In genomic region chr10:58833741-58834178, GRCm38 (mm10) we compare ENCODE assay signal across 14 mouse cellular contexts. TPM values are rescaled to one million over a fixed set of nuclear protein-coding genes. Genes with fewer than 3 reads are reported as not detected.
DNase-seq lines count a peak whose midpoint lies in the region; ATAC-seq lines count a peak whose summit lies in the region.
"Had no signal": no experiment of that assay in that cellular context is flagged by ENCODE, and none has a peak within 500 bp of the region (broad histone marks: within the 10 kb centered on the region; RNA-seq: fewer than 3 reads in every experiment).

No protein-coding gene starts in this region.

- H3K27me3 ChIP-seq in forebrain, embryonic 13.5 days = no peaks in the 10 kb centered on the region
- H3K27me3 ChIP-seq in forebrain, embryonic 12.5 days = no peaks in the 10 kb centered on the region
- no peaks in the 10 kb centered on the region for H3K27me3 ChIP-seq in kidney, embryonic 16.5 days (ENCODE audit: insufficient read depth, low read length)
- H3K27me3 ChIP-seq: liver, embryonic 15.5 days had no signal

- intact Hi-C loops in left cerebral cortex, postnatal 36 days (cut with DNase I) = no loop called here
- intact Hi-C loops in left cerebral cortex, postnatal 4 days (cut with DNase I) = loop anchor here (5.0 kb wide), 1 partner anchor 104 kb away; no protein-coding TSS in a partner anchor

- H3K36me3 ChIP-seq in forebrain, embryonic 13.5 days (ENCODE audit: poor library complexity, severe bottlenecking) = no peaks in the 10 kb centered on the region
- no peaks in the 10 kb centered on the region for H3K36me3 ChIP-seq in forebrain, embryonic 12.5 days (replicated peaks)
- H3K36me3 ChIP-seq in kidney, embryonic 16.5 days (ENCODE audit: insufficient read depth, low read length) = no peaks in the 10 kb centered on the region
- H3K36me3 ChIP-seq: heart, embryonic 13.5 days; liver, embryonic 15.5 days had no signal

- no peaks in the 10 kb centered on the region for H3K9me3 ChIP-seq in forebrain, embryonic 13.5 days (replicated peaks)
- no peaks in the 10 kb centered on the region for H3K9me3 ChIP-seq in forebrain, embryonic 12.5 days
- no peaks in the 10 kb centered on the region for H3K9me3 ChIP-seq in kidney, embryonic 16.5 days (ENCODE audit: low read length)
- H3K9me3 ChIP-seq: heart, embryonic 13.5 days; liver, embryonic 15.5 days had no signal

- H3K9ac ChIP-seq in forebrain, embryonic 13.5 days = no peak overlapping the region
- H3K9ac ChIP-seq in forebrain, embryonic 12.5 days = no peak overlapping the region
- H3K9ac ChIP-seq in kidney, embryonic 16.5 days (replicated peaks; ENCODE audit: low read length) = no peak overlapping the region
- H3K9ac ChIP-seq: heart, embryonic 13.5 days; liver, embryonic 15.5 days had no signal

- H3K4me1 ChIP-seq in forebrain, embryonic 13.5 days = peaks cover 10% of the 10 kb centered on the region
- H3K4me1 ChIP-seq in forebrain, embryonic 12.5 days = no peaks in the 10 kb centered on the region
- H3K4me1 ChIP-seq in kidney, embryonic 16.5 days (ENCODE audit: insufficient read depth, low read length) = no peaks in the 10 kb centered on the region
- H3K4me1 ChIP-seq: liver, embryonic 15.5 days had no signal

- DNase-seq in left cerebral cortex, adult 11 months (ENCODE audit: low spot score) = peak; percentile 30
- DNase-seq in left cerebral cortex, postnatal 36 days (ENCODE audit: low spot score in 2 of 2) = no peak
- peak; percentile 53 for DNase-seq in Muller cell, postnatal 12 days (ENCODE audit: inconsistent ontology term)
- DNase-seq in left cerebral cortex, postnatal 4 days = peak; percentile 26
- no peak for DNase-seq in ovary, postnatal 10 days (ENCODE audit: low spot score)
- DNase-seq: cerebellum, adult 9-10 months; lung, postnatal 14 days; thymus, adult 2 months had no signal

- no peak overlapping the region for H3K4me2 ChIP-seq in forebrain, embryonic 13.5 days
- no peak overlapping the region for H3K4me2 ChIP-seq in forebrain, embryonic 12.5 days
- H3K4me2 ChIP-seq in kidney, embryonic 16.5 days (replicated peaks; ENCODE audit: low read depth, low read length) = no peak overlapping the region
- H3K4me2 ChIP-seq: heart, embryonic 13.5 days; liver, embryonic 15.5 days had no signal

- H3K4me3 ChIP-seq in forebrain, embryonic 13.5 days = no peak overlapping the region
- H3K4me3 ChIP-seq in forebrain, embryonic 12.5 days (replicated peaks) = no peak overlapping the region
- H3K4me3 ChIP-seq in kidney, embryonic 16.5 days (ENCODE audit: low read length) = no peak overlapping the region
- H3K4me3 ChIP-seq: heart, embryonic 13.5 days; liver, embryonic 15.5 days had no signal

- 72% methylated on average over 13 of the region's 13 CpGs for WGBS in forebrain, embryonic 13.5 days
- WGBS in forebrain, embryonic 12.5 days = 75% methylated on average over 13 of the region's 13 CpGs
- WGBS in kidney, embryonic 16.5 days = 74% methylated on average over 13 of the region's 13 CpGs

- ATAC-seq in forebrain, embryonic 13.5 days = peak; percentile 48; the same call in 1 of the 2 replicates
- ATAC-seq in forebrain, embryonic 12.5 days (ENCODE audit: low FRiP score) = no peak
- ATAC-seq in kidney, embryonic 16.5 days (ENCODE audit: low FRiP score, low TSS enrichment) = no peak

- H3K27ac ChIP-seq in forebrain, embryonic 13.5 days = no peak overlapping the region
- H3K27ac ChIP-seq in forebrain, embryonic 12.5 days = no peak overlapping the region
- no peak overlapping the region for H3K27ac ChIP-seq in kidney, embryonic 16.5 days (ENCODE audit: low read length)
- H3K27ac ChIP-seq: heart, embryonic 13.5 days; liver, embryonic 15.5 days had no signal

RNA-seq across cellular contexts. Expression of gene Sh3rf3, which starts 20.6 kb away (rescaled TPM):
- 6.1 TPM in 2 replicates for polyA plus RNA-seq in forebrain, embryonic 13.5 days (2015; fragmentation: Nextera tagmentation; extraction: Ambion mirVana)
- polyA plus RNA-seq in forebrain, embryonic 12.5 days (2016; fragmentation: Nextera tagmentation; extraction: Ambion mirVana) = 3.1 and 3.8 TPM in 2 replicates
- total RNA-seq in left cerebral cortex, postnatal 36 days (2021) = 10 to 100 TPM; 44.0 to 56.3 TPM
- 100 to 1,000 TPM in 1 of 2 experiments, 10 to 100 TPM in 1; 99.5 to 101 TPM for total RNA-seq in left cerebral cortex, postnatal 4 days (2021)
- 0.78 and 0.89 TPM in 2 replicates for polyA plus RNA-seq in kidney, embryonic 16.5 days (2015; fragmentation: Nextera tagmentation; extraction: Ambion mirVana)
- total RNA-seq: megakaryocyte-erythroid progenitor cell, adult 5-6 weeks had no signal

Comparison
In these comparisons a context has a peak if more than half of its experiments do, and no peak if none do; other contexts are left out.
1. DNase-seq: peak in left cerebral cortex, adult 11 months (single experiment), Muller cell, postnatal 12 days (single experiment) and left cerebral cortex, postnatal 4 days (single experiment); none in left cerebral cortex, postnatal 36 days (0 of 2) and ovary, postnatal 10 days (single experiment).